In the genomic region with DNA sequence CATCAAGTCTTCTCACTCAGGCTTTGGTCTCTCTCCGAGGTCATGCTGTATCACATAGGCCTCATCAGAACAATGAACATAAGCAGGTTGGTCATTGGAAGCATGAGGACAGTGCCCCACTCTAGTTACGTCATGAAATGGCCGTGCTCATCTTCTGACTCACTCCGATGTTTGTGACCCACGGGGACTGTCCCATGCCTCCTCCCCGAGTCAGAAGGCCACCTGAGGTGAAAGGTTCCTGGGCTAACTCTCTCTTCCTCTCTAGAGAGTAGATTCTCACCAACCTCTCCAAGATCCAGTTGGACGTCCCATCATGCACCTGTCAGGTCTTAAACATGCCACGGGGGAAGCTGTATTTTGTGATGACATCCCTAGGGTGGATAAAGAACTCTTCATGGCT, we compare ENCODE assay signal across 23 mouse cellular contexts. TPM values are rescaled to one million over a fixed set of nuclear protein-coding genes. Genes with fewer than 3 reads are reported as not detected.
DNase-seq lines count a peak whose midpoint lies in the region; ATAC-seq and TF ChIP-seq lines count a peak whose summit lies in the region.
"Had no signal": no experiment of that assay in that cellular context is flagged by ENCODE, and none has a peak within 500 bp of the region (broad histone marks: within the 10 kb centered on the region; RNA-seq: fewer than 3 reads in every experiment).

No protein-coding gene starts in this region.

- dilution Hi-C loops in CH12.LX (cut with MboI; ENCODE audit: extremely low pct_ligation_motif_present, extremely low pct_unique_long_range_greater_than_20kb, low sequenced_read_pairs): no loop called here

- in situ Hi-C loops in CH12.LX (cut with MboI; ENCODE audit: low pct_ligation_motif_present, low pct_unique_long_range_greater_than_20kb, low sequenced_read_pairs): no loop called here

- no peaks in the 10 kb centered on the region for H3K79me2 ChIP-seq in CH12.LX (replicated peaks; ENCODE audit: control insufficient read depth, extremely low read depth, insufficient read depth, poor library complexity, severe bottlenecking)

- no peak for TF ChIP-seq RAD21 in CH12.LX (IDR thresholded peaks at IDR 0.05; ENCODE audit: low read depth, low read length)

- H3K4me1 ChIP-seq in heart, embryonic 11.5 days (ENCODE audit: control insufficient read depth, insufficient read depth, low read length): peaks cover 4% of the 10 kb centered on the region; the same call in 1 of the 2 replicates
- peaks cover 11 to 33% of the 10 kb centered on the region in 2 experiments for H3K4me1 ChIP-seq in CH12.LX (ENCODE audit: control insufficient read depth in 1 of 2, insufficient read depth in 2 of 2)
- H3K4me1 ChIP-seq in kidney, adult 2 months (ENCODE audit: control insufficient read depth, insufficient read depth, low read length): no peaks in the 10 kb centered on the region

- no peak for ATAC-seq in heart, embryonic 11.5 days (replicated peaks; ENCODE audit: insufficient number of reproducible peaks, low FRiP score, low TSS enrichment)
- ATAC-seq: activated CD4-positive, CD25-positive, alpha-beta regulatory T cell, adult 4 months; CD4-positive, CD25-positive, alpha-beta regulatory T cell, adult 4 months; Patski had no signal

- no peak for TF ChIP-seq POLR2A in CH12.LX (IDR thresholded peaks at IDR 0.05; ENCODE audit: low read depth, low read length)
- no peak for TF ChIP-seq POLR2A in kidney, adult 2 months (IDR thresholded peaks at IDR 0.05; ENCODE audit: low read depth, low read length)

- peak; percentile 2 for DNase-seq in heart, postnatal 4 days
- peak; percentile 15 for DNase-seq in testis, postnatal 10 days (ENCODE audit: low spot score)
- no peak for DNase-seq in testis, postnatal 14 days (ENCODE audit: low spot score)
- DNase-seq in thymus, postnatal 14 days: peak; percentile 1
- DNase-seq in thymus, postnatal 36 days: no peak
- DNase-seq in CH12.LX (ENCODE audit: extremely low read depth): peak; percentile 43
- no peak for DNase-seq in kidney, adult 2 months
- DNase-seq: adrenal gland, adult 2 months; adrenal gland, adult 8-10 months; adrenal gland, postnatal 10 days; adrenal gland, postnatal 14 days; adrenal gland, postnatal 25 days; adrenal gland, postnatal 36 days; B cell, adult 2 months; cerebellum, adult 11 months; cerebellum, adult 11-12 months; cerebellum, adult 18-20 months had no signal

- H3K9ac ChIP-seq in heart, embryonic 11.5 days (ENCODE audit: low read depth, low read length): no peak overlapping the region
- no peak overlapping the region for H3K9ac ChIP-seq in CH12.LX (ENCODE audit: insufficient read depth, low read depth)

- TF ChIP-seq CTCF in CH12.LX (conservative IDR thresholded peaks at IDR 0.05 in 1 of 2, IDR thresholded peaks at IDR 0.05 in 1 of 2; ENCODE audit: low read depth in 2 of 2, low read length in 2 of 2): no peak
- TF ChIP-seq CTCF in kidney, adult 2 months (conservative IDR thresholded peaks at IDR 0.05; ENCODE audit: insufficient read depth, insufficient read length, low read depth, low read length): no peak

- H3K36me3 ChIP-seq in heart, embryonic 11.5 days (ENCODE audit: control insufficient read depth, insufficient read depth, low read length): no peaks in the 10 kb centered on the region
- H3K36me3 ChIP-seq in CH12.LX (replicated peaks in 1 of 2; ENCODE audit: control insufficient read depth in 1 of 2, insufficient read depth in 1 of 2, low read length in 1 of 2): no peaks in the 10 kb centered on the region
- no peaks in the 10 kb centered on the region for H3K36me3 ChIP-seq in kidney, adult 2 months (ENCODE audit: control insufficient read depth, insufficient read depth, low read length)
- H3K36me3 ChIP-seq: G1E had no signal

- H3K4me2 ChIP-seq in heart, embryonic 11.5 days: no peak overlapping the region
- H3K4me2 ChIP-seq in CH12.LX (ENCODE audit: insufficient read depth, low read depth, poor library complexity, severe bottlenecking): peak overlapping the region; percentile 16

- H3K4me3 ChIP-seq in heart, embryonic 11.5 days (ENCODE audit: low read depth, low read length): no peak overlapping the region
- H3K4me3 ChIP-seq in CH12.LX (replicated peaks in 1 of 3; ENCODE audit: low read depth in 2 of 3, low read length in 2 of 3, poor library complexity in 1 of 3): no peak overlapping the region
- no peak overlapping the region for H3K4me3 ChIP-seq in kidney, adult 2 months (ENCODE audit: insufficient read depth, low read depth, low read length)

- no peak overlapping the region for H3K27ac ChIP-seq in heart, embryonic 11.5 days (ENCODE audit: low read depth, low read length)
- H3K27ac ChIP-seq in CH12.LX (ENCODE audit: insufficient read depth, low read depth): no peak overlapping the region
- H3K27ac ChIP-seq in kidney, adult 2 months (ENCODE audit: insufficient read depth, low read depth, low read length): no peak overlapping the region

- WGBS in heart, embryonic 11.5 days (ENCODE audit: insufficient replicate concordance): 82% methylated on average over 8 of the region's 8 CpGs
- 93% methylated on average over 8 of the region's 8 CpGs for WGBS in kidney, adult 2 months

- H3K9me3 ChIP-seq in heart, embryonic 11.5 days (replicated peaks; ENCODE audit: control insufficient read depth, low read length): no peaks in the 10 kb centered on the region
- H3K9me3 ChIP-seq in CH12.LX (replicated peaks; ENCODE audit: low read length): no peaks in the 10 kb centered on the region
- H3K9me3 ChIP-seq: G1E had no signal

- TF ChIP-seq EP300 in CH12.LX (IDR thresholded peaks at IDR 0.05; ENCODE audit: low read length): peak; percentile 31; the same call in 1 of the 2 replicates

- no peaks in the 10 kb centered on the region for H3K27me3 ChIP-seq in heart, embryonic 11.5 days (ENCODE audit: control insufficient read depth, insufficient read depth, low read length)
- H3K27me3 ChIP-seq in CH12.LX (replicated peaks): no peaks in the 10 kb centered on the region
- no peaks in the 10 kb centered on the region for H3K27me3 ChIP-seq in kidney, adult 2 months (replicated peaks; ENCODE audit: control insufficient read depth, insufficient read depth, low read length)
- H3K27me3 ChIP-seq: Patski had no signal

TF ChIP-seq in CH12.LX, 34 proteins besides CTCF, POLR2A, EP300 and RAD21:
- no peak for TF ChIP-seq RCOR1 (conservative IDR thresholded peaks at IDR 0.05; ENCODE audit: low read depth, low read length)
- no peak for TF ChIP-seq ZMIZ1 (IDR thresholded peaks at IDR 0.05; ENCODE audit: low read depth, low read length)
- TF ChIP-seq ETS1 (conservative IDR thresholded peaks at IDR 0.05; ENCODE audit: low read depth, low read length): peak; percentile 51
- TF ChIP-seq MXI1 (IDR thresholded peaks at IDR 0.05; ENCODE audit: low read depth, low read length): 0 out of 2 replicates have a peak, but pooled peaks have one; percentile 28
- TF ChIP-seq ZNF384 (IDR thresholded peaks at IDR 0.05; ENCODE audit: low read depth, low read length): no peak
- no peak for TF ChIP-seq MEF2A (IDR thresholded peaks at IDR 0.05; ENCODE audit: borderline replicate concordance, low read depth, low read length)
- TF ChIP-seq IRF4 (IDR thresholded peaks at IDR 0.05; ENCODE audit: low read depth, low read length): peak; percentile 56
- 0 out of 2 replicates have a peak, but pooled peaks have one; percentile 27 for TF ChIP-seq MAZ (IDR thresholded peaks at IDR 0.05; ENCODE audit: low read depth, low read length)
- no peak for TF ChIP-seq CHD2 (IDR thresholded peaks at IDR 0.05; ENCODE audit: low read length)

RNA-seq across cellular contexts. Expression of gene Aox2, which starts 30.5 kb away (rescaled TPM):
- total RNA-seq in heart, postnatal 4 days (2021): under 1 TPM in 1 of 2 experiments, not detected in 1; 0.05 TPM
- polyA plus RNA-seq in heart, embryonic 11.5 days (2014; fragmentation: Nextera tagmentation; extraction: Ambion mirVana): not detected in 2 replicates
- total RNA-seq in CH12.LX (2012; rRNA removed): not detected in 2 replicates
- total RNA-seq in CH12.LX (2014; rRNA removed): not detected in 2 replicates
- polyA plus RNA-seq in CH12.LX (2012; ENCODE audit: insufficient read length, low read depth): not detected in 2 replicates
- polyA plus RNA-seq in kidney, adult 2 months (2012; rRNA removed): 0.03 TPM in 2 replicates
- polyA plus RNA-seq: C2C12 had no signal

Comparison
In these comparisons a context has a peak if more than half of its experiments do, and no peak if none do; other contexts are left out.
1. DNase-seq: peak in heart, postnatal 4 days (single experiment), testis, postnatal 10 days (single experiment), thymus, postnatal 14 days (single experiment) and CH12.LX (single experiment); none in testis, postnatal 14 days (single experiment), thymus, postnatal 36 days (0 of 2) and kidney, adult 2 months (single experiment).